Mouse (Mus musculus) adrenal gland, adult 18-20 months (tissue): ENCODE results near the gene Hspbp1. TPM values are rescaled to one million over a fixed set of nuclear protein-coding genes. Genes with fewer than 3 reads are reported as not detected.

ENCODE experiments used
- DNase-seq, 2 experiments: peaks; one replicate each; pipeline ENCODE4 v3.0.0; 2021 to 2022; ENCODE audit warnings: low spot score in 2 of 2
- total RNA-seq, 2 experiments: library from RNA; stranded (reverse); gene quantifications; 1 replicate in 1 of 2; 2 replicates in 1 of 2; pipeline ENCODE4 v1.2.3; 2021

Hspbp1 gene
- total RNA-seq, 2 experiments from 2014 or later, result 47.8 TPM

- no peak for DNase-seq
Observed at GRCm38 (mm10) chr7:4669156-4669555, 15.7 kb downstream of the Hspbp1 start.

DNA sequence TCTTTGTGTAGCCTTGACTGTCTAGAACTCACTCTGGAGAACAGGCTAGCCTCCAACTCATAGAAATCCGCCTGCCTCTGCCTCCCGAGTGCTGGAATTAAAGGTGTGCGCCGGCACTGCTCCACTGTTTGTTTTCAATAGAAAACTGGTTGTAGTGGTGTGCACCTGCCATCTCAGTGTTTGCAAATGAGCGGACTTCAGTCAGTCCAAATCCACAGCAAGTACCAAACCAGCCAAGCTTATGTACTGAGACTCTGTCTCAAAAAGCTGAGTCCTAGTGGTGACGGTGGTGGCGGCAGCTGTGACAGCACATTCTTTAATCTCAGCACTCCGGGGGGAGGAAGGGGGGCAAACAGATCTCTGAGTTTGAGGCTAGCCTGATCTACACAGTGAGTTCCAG is 16.4 kb downstream of the Hspbp1 start:
- DNase-seq, result no peak

DNA sequence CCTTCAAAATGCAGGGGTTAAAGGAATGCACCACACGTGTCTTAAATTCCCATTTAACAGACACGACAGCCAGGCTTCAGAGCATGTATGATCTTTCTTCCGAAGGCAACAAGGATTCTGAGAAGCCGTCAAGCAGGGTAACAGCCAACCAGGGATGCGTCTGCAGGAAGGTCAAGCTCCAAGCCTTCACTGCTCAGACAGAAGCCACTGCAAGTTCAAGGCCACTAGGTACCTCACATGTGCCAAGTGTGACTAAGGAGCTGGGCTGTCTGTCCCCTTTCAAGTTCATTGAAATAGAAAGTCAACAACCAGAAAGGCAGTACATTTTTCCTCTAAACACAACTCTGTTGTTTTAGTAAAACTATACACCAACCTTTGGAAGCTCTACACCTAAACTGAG is 18.0 kb downstream of the Hspbp1 start:
- DNase-seq, result no peak

DNA sequence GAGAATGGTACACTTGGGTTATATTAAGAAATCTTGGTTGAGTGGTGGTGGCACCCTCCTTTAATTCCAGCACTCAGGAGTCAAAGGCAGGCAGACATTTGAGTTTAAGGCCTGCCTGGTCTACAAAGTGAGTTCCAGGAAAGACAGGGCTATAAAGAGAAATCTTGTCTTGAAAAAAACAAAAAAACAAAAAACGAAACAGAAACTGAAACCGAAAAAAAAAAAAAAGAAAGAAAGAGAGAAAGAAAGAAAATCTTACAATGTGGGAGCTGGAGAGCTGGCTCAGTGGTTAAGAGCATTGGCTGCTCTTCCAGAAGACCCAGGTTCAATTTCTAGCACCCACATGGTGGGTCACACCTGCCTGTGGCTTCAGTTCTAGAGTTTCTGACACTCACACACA is 21.1 kb downstream of the Hspbp1 start:
- DNase-seq, result no peak

DNA sequence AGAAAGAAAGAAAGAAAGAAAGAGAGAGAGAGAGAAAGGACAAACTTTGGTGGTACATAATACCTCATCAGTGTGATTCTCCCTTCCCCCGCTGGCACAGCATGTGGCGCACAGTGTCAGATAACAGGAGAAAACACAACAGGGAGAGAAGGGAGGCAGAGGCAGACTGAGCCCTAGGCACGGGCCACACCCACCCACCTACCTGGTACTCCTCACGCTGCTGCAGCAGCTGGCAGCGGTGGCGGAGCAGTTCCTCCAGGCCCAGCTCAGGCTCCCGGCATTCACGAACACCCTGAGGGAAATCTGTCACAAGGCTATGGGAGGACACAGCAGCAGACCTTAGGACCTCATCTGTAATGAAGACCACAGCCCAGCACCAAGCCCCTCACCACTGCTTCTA is 21.7 kb downstream of the Hspbp1 start:
- no peak for DNase-seq

GRCm38 (mm10) chr7:4659911-4660443 is 24.9 kb downstream of the Hspbp1 start:
- DNase-seq, result no peak

- DNase-seq, result peak; percentile 93
Observed at GRCm38 (mm10) chr7:4658912-4659551, 25.8 kb downstream of the Hspbp1 start, which contains the start of gene Ppp6r1. Ppp6r1 (minus strand) TSS chr7:4659019.

DNA sequence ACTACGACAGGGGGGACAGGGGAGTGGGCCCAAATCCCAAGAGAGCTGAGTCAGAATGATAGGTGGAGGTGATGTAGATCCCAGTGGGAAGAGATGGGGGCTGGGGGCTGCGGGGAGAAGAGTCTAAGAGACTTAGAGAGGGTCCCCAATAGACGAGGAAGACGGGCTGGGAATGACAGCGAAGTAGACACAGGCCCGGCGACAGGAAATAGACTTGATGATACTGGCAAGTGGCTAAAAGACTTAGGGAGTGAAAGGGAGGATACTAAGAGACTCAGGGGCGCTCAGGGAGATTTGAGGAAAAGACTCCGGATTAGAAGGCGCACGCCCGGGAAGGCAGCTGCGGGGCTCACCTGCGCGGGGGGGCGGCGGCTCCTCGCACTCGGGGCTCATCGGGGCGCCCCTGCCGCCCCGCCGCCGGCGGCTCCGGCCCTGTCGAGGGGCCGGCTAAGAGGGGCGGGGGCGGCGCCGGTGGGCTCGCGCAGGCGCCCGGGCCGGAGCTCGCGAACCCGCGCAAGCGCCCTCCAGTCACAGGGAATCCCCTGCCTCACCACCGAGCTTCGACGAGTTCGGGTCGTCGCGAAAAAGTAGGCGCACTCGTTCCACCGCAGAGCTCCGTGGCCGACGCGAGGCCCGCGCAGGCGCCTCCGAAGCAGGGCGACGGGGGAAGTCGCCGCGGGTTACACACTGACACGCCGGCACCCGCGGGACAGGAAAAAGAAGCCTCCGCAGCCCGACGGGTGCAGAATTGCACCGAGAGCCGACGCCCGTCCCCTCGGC is 26.6 kb downstream of the Hspbp1 start:
- DNase-seq, result peak in 1 of 2 experiments; percentile 22

GRCm38 (mm10) chr7:4657521-4658127 is 27.2 kb downstream of the Hspbp1 start:
- DNase-seq, result no peak

GRCm38 (mm10) chr7:4656818-4657217 is 28.1 kb downstream of the Hspbp1 start:
- no peak for DNase-seq

DNA sequence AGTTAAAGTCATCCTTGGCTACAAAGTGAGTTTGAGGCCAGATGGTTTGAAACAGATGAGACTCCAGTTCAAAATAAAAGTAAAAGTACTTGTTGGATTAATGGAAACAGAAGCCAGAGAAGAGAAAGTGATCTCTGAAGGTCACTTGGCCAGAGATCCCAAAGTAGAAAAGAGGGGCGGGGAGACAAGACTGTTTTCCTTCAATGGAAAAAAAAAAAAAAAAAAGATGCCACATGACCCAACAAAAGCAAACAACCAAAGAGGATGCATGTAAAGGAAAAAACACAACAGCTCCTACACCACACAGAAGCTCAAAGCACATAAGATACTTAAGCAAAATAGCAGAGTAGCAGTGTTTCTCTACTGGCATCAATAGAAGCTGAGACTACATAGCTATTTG is 29.0 kb downstream of the Hspbp1 start:
- DNase-seq, result no peak

DNA sequence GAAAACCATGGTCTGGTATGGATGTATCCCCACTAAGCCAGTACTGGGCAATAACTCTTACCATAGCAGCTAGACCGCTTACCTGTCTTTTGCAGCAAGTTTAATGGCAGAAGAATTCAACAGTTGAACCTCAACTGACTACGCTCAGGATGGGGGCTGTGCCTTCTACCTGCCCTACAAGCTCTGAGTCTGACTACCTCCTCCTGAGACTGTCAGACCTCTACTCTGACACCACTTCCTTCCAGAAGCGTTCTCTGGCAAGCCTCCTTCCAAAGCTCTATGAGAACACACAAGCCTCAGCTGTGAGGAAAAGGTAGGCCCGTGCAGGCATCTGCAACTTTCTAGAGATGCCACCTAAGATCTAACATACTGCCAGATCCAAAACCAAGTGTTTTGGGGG is 29.5 kb downstream of the Hspbp1 start:
- DNase-seq, result no peak

DNA sequence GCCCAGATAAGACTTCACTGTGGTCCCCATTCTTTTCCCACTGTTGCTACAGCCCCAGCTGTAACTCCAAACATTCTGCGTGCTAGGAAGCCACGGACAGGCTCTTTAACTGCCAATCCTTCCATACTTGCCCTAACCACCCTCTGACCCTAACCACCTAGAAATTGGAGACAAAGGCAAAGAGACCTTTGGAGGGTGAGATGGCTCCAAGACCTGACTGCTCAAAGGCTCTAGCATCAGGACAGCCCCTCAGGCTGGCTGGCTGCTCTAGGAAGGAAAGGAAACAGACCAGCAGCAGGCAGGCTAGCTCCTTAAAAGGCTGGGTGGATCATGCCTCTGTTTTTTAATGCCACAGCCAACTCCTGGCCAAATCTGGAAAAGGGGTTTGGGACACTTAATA is 30.6 kb downstream of the Hspbp1 start:
- no peak for DNase-seq

DNA sequence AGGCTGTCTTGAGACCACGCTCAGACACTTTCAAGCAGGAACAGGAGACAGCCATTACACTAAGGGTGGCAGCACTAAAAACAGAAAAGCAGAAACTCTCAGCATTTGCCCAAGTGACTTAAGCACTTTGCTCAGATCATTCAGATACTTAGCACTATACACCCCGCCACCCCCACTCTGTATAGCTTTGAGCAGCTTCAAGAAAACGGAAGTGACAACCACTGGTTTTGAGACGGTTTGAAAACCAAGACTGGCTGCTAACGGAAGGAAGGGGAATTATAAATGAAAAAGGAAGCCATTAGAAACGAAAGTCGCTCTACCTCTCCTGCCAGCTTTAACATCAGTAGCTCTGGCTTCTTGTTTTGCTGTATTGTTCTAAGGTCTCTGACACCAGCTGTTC is 31.1 kb downstream of the Hspbp1 start:
- no peak for DNase-seq

DNA sequence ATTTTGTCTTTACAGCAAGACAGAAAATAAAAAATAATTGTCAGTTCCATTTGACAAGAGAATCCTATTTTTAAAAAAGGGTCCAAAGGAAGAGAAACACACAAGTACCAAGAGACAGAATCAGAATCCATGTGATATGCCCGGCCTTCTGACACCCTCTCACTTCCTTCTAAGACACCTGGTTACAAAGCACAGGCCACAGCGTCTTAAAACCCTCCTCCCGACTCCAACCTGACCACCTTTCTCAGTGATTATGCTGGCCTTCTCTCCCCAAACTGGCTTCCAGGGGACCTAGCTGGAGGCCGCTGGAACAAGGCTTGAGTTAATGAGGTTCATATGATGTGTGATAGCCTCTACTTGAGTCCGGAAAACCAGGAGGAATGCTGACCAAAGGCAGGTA is 31.5 kb downstream of the Hspbp1 start:
- no peak for DNase-seq

GRCm38 (mm10) chr7:4652726-4653125 is 32.1 kb downstream of the Hspbp1 start:
- no peak for DNase-seq

DNA sequence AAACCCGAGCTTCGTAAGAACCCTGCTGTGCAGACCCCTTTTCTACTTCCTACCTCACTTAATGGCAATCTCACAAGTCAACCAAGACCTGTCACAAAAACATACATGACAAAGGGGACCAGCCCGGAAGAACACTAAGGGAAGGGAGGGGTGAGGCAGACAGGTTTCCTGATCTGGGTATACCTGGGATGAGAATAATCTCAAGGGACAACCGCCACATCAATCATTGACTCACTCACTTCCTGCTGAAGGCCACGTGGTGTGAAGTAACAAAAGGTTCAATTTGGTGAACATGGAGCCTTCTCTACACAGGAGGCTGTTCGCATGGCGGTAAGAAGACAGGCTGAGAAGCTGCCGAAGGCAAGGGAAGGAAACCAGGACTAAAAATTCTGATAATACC is 33.3 kb downstream of the Hspbp1 start:
- no peak for DNase-seq

DNA sequence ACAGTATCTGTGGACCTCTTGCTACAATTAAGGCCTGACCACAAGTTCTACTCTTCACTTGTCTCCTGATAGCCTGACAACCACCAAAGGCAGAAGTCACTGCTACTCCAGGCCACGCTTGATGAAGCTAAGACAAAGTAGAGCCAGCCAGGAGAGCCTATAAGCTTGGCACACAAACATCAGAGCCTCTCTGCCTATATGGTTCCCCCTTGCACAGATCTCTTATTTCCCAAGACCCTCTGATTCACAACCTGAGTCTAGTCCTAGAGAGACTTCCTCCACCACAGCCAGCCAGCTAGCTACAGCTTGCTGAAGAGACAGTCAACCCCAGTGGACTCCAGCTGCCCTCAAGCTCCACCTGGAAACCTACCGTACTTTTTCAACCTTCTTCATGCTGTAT is 36.9 kb downstream of the Hspbp1 start:
- DNase-seq, result no peak

GRCm38 (mm10) chr7:4647291-4647690 is 37.6 kb downstream of the Hspbp1 start:
- no peak for DNase-seq

DNA sequence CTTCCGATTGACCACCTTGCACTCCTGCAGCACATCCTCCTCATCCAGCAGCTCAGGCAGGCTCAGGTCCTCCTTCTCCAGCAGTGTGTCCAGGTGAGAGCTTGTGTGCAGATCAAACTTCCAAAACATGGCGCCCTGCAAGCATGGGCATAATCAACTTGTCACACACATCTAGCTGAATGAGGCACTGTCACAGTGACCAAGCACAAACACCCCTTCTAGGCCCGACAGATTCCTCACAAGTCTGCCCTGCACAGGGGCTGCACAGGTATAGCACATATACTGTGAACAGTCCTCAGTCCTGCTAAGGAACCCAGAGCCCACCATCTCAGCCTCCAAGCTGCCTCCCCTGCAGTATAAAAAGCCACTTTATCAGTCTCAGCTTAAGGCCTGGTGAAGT is 38.1 kb downstream of the Hspbp1 start:
- no peak for DNase-seq

DNA sequence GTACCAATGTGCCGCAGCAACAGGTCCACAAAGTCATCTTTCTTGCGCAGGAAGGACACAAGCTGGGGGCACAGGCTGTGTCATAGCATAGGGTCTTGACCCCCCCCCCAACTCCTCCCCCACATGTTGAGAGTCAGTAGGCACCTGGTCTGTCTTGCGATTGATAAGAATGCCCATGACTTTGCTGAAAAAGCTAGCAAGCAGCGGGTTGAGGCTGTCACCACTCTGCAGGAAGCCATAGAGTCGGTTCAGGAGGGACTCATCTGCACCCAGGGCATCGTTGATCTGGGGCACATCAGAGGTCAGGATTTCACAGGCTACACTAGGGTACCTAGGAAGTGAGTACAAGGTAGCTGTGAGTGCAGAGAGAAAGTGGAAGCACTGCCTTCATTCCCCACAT is 41.6 kb downstream of the Hspbp1 start:
- DNase-seq, result no peak

DNA sequence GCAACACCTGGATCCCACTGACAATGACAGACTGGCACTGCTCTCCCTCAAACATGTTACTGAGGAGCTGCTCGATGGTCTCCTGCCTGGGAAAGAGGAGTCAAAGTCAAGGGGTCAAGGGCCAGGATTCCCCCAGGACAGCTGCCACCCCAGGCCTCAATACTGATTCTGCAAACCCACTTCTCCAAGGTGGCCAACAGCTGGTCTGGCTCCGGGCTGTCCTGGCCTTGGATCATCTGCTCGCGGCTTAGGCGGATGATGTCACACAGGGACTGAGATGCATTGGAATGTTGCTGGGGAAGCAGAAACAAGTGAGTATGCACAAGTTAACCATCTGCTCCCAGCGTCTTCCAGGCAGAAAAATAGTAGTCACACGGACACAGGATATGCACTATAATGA is 42.9 kb downstream of the Hspbp1 start:
- DNase-seq, result no peak
